Mouse (Mus musculus): ENCODE results near the gene Lgi1. TPM values are rescaled to one million over a fixed set of nuclear protein-coding genes. Genes with fewer than 3 reads are reported as not detected.

Gene Lgi1
- polyA plus RNA-seq, 1 experiment from 2014 or later, result 24.0 TPM

- H3K27me3 ChIP-seq (ENCODE audit: control insufficient read depth, insufficient read depth, low read length), result no peaks in the 10 kb centered on the region
- H3K4me1 ChIP-seq (ENCODE audit: control insufficient read depth, insufficient read depth, low read length), result no peaks in the 10 kb centered on the region
- no peak overlapping the region for H3K4me3 ChIP-seq (ENCODE audit: low read depth, low read length)
- no peak overlapping the region for H3K4me2 ChIP-seq (ENCODE audit: low read depth, low read length)
- no peak for ATAC-seq (ENCODE audit: low read depth)
- H3K9ac ChIP-seq (replicated peaks; ENCODE audit: low read depth, low read length), result no peak overlapping the region
- no peaks in the 10 kb centered on the region for H3K36me3 ChIP-seq (ENCODE audit: control insufficient read depth, insufficient read depth, low read length)
- no peaks in the 10 kb centered on the region for H3K9me3 ChIP-seq (ENCODE audit: control insufficient read depth, low read length)
- 62% methylated on average over 7 of the region's 7 CpGs for WGBS
- H3K27ac ChIP-seq (ENCODE audit: low read depth, low read length), result no peak overlapping the region
These were observed 9.5 kb downstream of the Lgi1 start for GRCm38 (mm10) chr19:38273820-38274219.

- H3K27me3 ChIP-seq (ENCODE audit: control insufficient read depth, insufficient read depth, low read length), result no peaks in the 10 kb centered on the region
- no peak overlapping the region for H3K27ac ChIP-seq (ENCODE audit: low read depth, low read length)
- no peak overlapping the region for H3K4me3 ChIP-seq (ENCODE audit: low read depth, low read length)
- no peak for ATAC-seq (ENCODE audit: low read depth)
- H3K36me3 ChIP-seq (ENCODE audit: control insufficient read depth, insufficient read depth, low read length), result no peaks in the 10 kb centered on the region
- no peaks in the 10 kb centered on the region for H3K4me1 ChIP-seq (ENCODE audit: control insufficient read depth, insufficient read depth, low read length)
- no peaks in the 10 kb centered on the region for H3K9me3 ChIP-seq (ENCODE audit: control insufficient read depth, low read length)
- H3K4me2 ChIP-seq (ENCODE audit: low read depth, low read length), result no peak overlapping the region
- H3K9ac ChIP-seq (replicated peaks; ENCODE audit: low read depth, low read length), result no peak overlapping the region
- 91% methylated on average over 15 of the region's 15 CpGs for WGBS
These were observed 10.5 kb downstream of the Lgi1 start for GRCm38 (mm10) chr19:38274747-38275421.

- Histone ChIP-seq H3K4me2 (ENCODE audit: low read depth, low read length) (no peak overlapping the region), H3K9ac (replicated peaks; ENCODE audit: low read depth, low read length) (no peak overlapping the region), H3K27me3 (ENCODE audit: control insufficient read depth, insufficient read depth, low read length) (no peaks in the 10 kb centered on the region), H3K27ac (ENCODE audit: low read depth, low read length) (no peak overlapping the region), H3K9me3 (ENCODE audit: control insufficient read depth, low read length) (no peaks in the 10 kb centered on the region), H3K4me3 (ENCODE audit: low read depth, low read length) (no peak overlapping the region), H3K4me1 (ENCODE audit: control insufficient read depth, insufficient read depth, low read length) (no peaks in the 10 kb centered on the region), H3K36me3 (ENCODE audit: control insufficient read depth, insufficient read depth, low read length) (no peaks in the 10 kb centered on the region)
- 75% methylated on average over 4 of the region's 4 CpGs for WGBS
- ATAC-seq (ENCODE audit: low read depth), result no peak
These were observed 11.9 kb downstream of the Lgi1 start for GRCm38 (mm10) chr19:38276226-38276625.

- H3K27ac ChIP-seq (ENCODE audit: low read depth, low read length), result no peak overlapping the region
- no peak overlapping the region for H3K9ac ChIP-seq (replicated peaks; ENCODE audit: low read depth, low read length)
- no peaks in the 10 kb centered on the region for H3K36me3 ChIP-seq (ENCODE audit: control insufficient read depth, insufficient read depth, low read length)
- H3K4me3 ChIP-seq (ENCODE audit: low read depth, low read length), result no peak overlapping the region
- H3K4me1 ChIP-seq (ENCODE audit: control insufficient read depth, insufficient read depth, low read length), result no peaks in the 10 kb centered on the region
- 94% methylated on average over 10 of the region's 10 CpGs for WGBS
- no peak overlapping the region for H3K4me2 ChIP-seq (ENCODE audit: low read depth, low read length)
- ATAC-seq (ENCODE audit: low read depth), result no peak
- H3K9me3 ChIP-seq (ENCODE audit: control insufficient read depth, low read length), result no peaks in the 10 kb centered on the region
- H3K27me3 ChIP-seq (ENCODE audit: control insufficient read depth, insufficient read depth, low read length), result no peaks in the 10 kb centered on the region
These were observed 15.9 kb downstream of the Lgi1 start for GRCm38 (mm10) chr19:38280242-38280641.

- H3K4me3 ChIP-seq (ENCODE audit: low read depth, low read length), result no peak overlapping the region
- no peak overlapping the region for H3K27ac ChIP-seq (ENCODE audit: low read depth, low read length)
- 64% methylated on average over 2 of the region's 2 CpGs for WGBS
- ATAC-seq (ENCODE audit: low read depth), result no peak
- no peaks in the 10 kb centered on the region for H3K4me1 ChIP-seq (ENCODE audit: control insufficient read depth, insufficient read depth, low read length)
- H3K36me3 ChIP-seq (ENCODE audit: control insufficient read depth, insufficient read depth, low read length), result no peaks in the 10 kb centered on the region
- no peak overlapping the region for H3K4me2 ChIP-seq (ENCODE audit: low read depth, low read length)
- H3K9ac ChIP-seq (replicated peaks; ENCODE audit: low read depth, low read length), result no peak overlapping the region
- no peaks in the 10 kb centered on the region for H3K27me3 ChIP-seq (ENCODE audit: control insufficient read depth, insufficient read depth, low read length)
- no peaks in the 10 kb centered on the region for H3K9me3 ChIP-seq (ENCODE audit: control insufficient read depth, low read length)
These were observed 18.1 kb downstream of the Lgi1 start for GRCm38 (mm10) chr19:38282407-38282806.

- WGBS, result 66% methylated on average over 6 of the region's 6 CpGs
- ATAC-seq (ENCODE audit: low read depth), result no peak
- H3K9ac ChIP-seq (replicated peaks; ENCODE audit: low read depth, low read length), result no peak overlapping the region
These were observed 24.2 kb downstream of the Lgi1 start for GRCm38 (mm10) chr19:38288556-38288955.

GRCm38 (mm10) chr19:38291432-38291831 is 27.1 kb downstream of the Lgi1 start:
- no peak overlapping the region for H3K4me3 ChIP-seq (ENCODE audit: low read depth, low read length)
- H3K27me3 ChIP-seq (ENCODE audit: control insufficient read depth, insufficient read depth, low read length), result no peaks in the 10 kb centered on the region
- ATAC-seq (ENCODE audit: low read depth), result no peak
- no peak overlapping the region for H3K9ac ChIP-seq (replicated peaks; ENCODE audit: low read depth, low read length)
- no peaks in the 10 kb centered on the region for H3K9me3 ChIP-seq (ENCODE audit: control insufficient read depth, low read length)
- WGBS, result 78% methylated on average over 6 of the region's 6 CpGs
- H3K4me2 ChIP-seq (ENCODE audit: low read depth, low read length), result no peak overlapping the region
- no peak overlapping the region for H3K27ac ChIP-seq (ENCODE audit: low read depth, low read length)
- no peaks in the 10 kb centered on the region for H3K4me1 ChIP-seq (ENCODE audit: control insufficient read depth, insufficient read depth, low read length)
- H3K36me3 ChIP-seq (ENCODE audit: control insufficient read depth, insufficient read depth, low read length), result no peaks in the 10 kb centered on the region

More at GRCm38 (mm10) chr19:38288556-38288955, 24.2 kb downstream of the Lgi1 start:
- Histone ChIP-seq H3K27ac (ENCODE audit: low read depth, low read length) (no peak overlapping the region), H3K4me2 (ENCODE audit: low read depth, low read length) (no peak overlapping the region), H3K9me3 (ENCODE audit: control insufficient read depth, low read length) (no peaks in the 10 kb centered on the region), H3K4me1 (ENCODE audit: control insufficient read depth, insufficient read depth, low read length) (no peaks in the 10 kb centered on the region), H3K27me3 (ENCODE audit: control insufficient read depth, insufficient read depth, low read length) (no peaks in the 10 kb centered on the region), H3K36me3 (ENCODE audit: control insufficient read depth, insufficient read depth, low read length) (no peaks in the 10 kb centered on the region), H3K4me3 (ENCODE audit: low read depth, low read length) (no peak overlapping the region)

- Histone ChIP-seq H3K4me2 (ENCODE audit: low read depth, low read length) (no peak overlapping the region), H3K27me3 (ENCODE audit: control insufficient read depth, insufficient read depth, low read length) (no peaks in the 10 kb centered on the region), H3K9me3 (ENCODE audit: control insufficient read depth, low read length) (no peaks in the 10 kb centered on the region), H3K36me3 (ENCODE audit: control insufficient read depth, insufficient read depth, low read length) (no peaks in the 10 kb centered on the region), H3K9ac (replicated peaks; ENCODE audit: low read depth, low read length) (no peak overlapping the region), H3K4me3 (ENCODE audit: low read depth, low read length) (no peak overlapping the region), H3K27ac (ENCODE audit: low read depth, low read length) (no peak overlapping the region), H3K4me1 (ENCODE audit: control insufficient read depth, insufficient read depth, low read length) (no peaks in the 10 kb centered on the region)
- 17% methylated on average over 3 of the region's 3 CpGs for WGBS
- ATAC-seq (ENCODE audit: low read depth), result no peak
These were observed 33.8 kb downstream of the Lgi1 start for GRCm38 (mm10) chr19:38298018-38298626.

GRCm38 (mm10) chr19:38308116-38308515 is 43.8 kb downstream of the Lgi1 start:
- H3K4me3 ChIP-seq (ENCODE audit: low read depth, low read length), result no peak overlapping the region
- WGBS, result 97% methylated on average over 8 of the region's 8 CpGs
- ATAC-seq (ENCODE audit: low read depth), result no peak

More at GRCm38 (mm10) chr19:38308116-38308515, 43.8 kb downstream of the Lgi1 start:
- H3K4me2 ChIP-seq (ENCODE audit: low read depth, low read length), result no peak overlapping the region
- H3K9ac ChIP-seq (replicated peaks; ENCODE audit: low read depth, low read length), result no peak overlapping the region
- H3K4me1 ChIP-seq (ENCODE audit: control insufficient read depth, insufficient read depth, low read length), result no peaks in the 10 kb centered on the region
- no peaks in the 10 kb centered on the region for H3K27me3 ChIP-seq (ENCODE audit: control insufficient read depth, insufficient read depth, low read length)
- no peaks in the 10 kb centered on the region for H3K36me3 ChIP-seq (ENCODE audit: control insufficient read depth, insufficient read depth, low read length)
- no peaks in the 10 kb centered on the region for H3K9me3 ChIP-seq (ENCODE audit: control insufficient read depth, low read length)
- no peak overlapping the region for H3K27ac ChIP-seq (ENCODE audit: low read depth, low read length)
